Mouse (Mus musculus) 3T3-L1 (cell line): ENCODE data around the gene Dpep2nb.

Source experiments
- DNase-seq: peaks from one replicate; pipeline ENCODE4 v3.0.0-alpha.2; 2015; ENCODE audit warnings: low read depth, low spot score

Dpep2nb gene

GRCm38 (mm10) chr8:105961536-105961935 is 44.2 kb downstream of the Dpep2nb start:
- DNase-seq, result no peak

DNA sequence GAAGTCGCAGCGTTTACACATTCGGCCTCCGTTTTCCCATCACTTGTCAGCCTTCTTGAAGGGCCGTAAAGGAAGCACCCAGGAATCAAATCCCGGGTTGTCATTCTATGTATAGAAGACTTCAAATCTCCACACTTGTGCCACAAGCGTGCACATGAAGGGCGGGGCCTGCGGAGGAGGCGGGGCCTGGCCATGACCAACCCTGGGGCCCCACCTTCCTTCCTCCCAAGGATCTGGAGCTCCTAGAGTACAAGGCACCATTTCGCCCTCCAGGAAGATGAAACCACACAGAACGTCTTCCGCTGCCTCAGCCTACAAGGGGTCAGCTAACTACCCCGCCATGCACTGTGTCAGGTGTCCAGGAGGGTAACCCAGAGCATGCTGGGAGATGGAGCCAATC is 44.7 kb downstream of the Dpep2nb start:
- DNase-seq, result no peak

DNA sequence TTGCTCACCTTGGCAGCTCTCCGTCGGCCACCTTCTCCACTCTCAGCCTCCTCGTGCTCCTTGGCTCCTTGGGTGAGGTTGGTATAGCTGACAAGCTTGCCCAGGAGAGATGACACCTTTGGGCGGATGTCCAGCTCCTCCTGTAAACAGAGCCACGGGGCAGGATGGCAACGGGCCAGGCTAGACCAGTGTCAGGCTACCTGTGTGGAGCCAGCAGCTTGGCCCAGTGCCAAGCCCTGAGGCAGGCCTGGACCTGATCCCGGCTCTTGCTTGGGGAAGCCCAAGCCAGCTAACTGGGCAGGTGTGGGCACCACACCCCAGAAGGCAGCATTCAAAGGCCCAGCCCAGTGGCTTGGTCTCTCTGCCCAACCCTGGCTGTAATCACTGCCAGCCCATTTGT is 46.4 kb downstream of the Dpep2nb start:
- no peak for DNase-seq

DNA sequence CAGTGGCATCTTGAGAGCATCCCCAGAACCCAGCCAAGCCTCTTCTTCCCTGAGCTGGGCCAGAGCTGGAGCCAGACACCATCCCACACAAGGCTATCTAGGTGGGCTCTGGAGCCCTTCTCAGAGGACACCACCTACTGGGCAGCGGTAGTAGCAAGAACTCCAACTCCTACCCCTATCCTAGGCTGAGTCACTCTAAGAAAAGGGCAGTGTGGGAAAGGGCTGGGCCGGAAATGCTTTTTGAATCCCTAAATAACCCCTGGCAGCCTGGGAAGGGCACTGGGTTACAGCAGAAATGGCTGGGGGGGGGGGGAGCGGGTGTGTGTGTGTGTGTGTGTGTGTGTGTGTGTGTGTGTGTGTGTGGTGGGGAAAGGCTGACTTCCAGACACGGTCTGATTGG is 48.0 kb downstream of the Dpep2nb start:
- DNase-seq, result peak; percentile 49

- DNase-seq, result peak; percentile 80
These were observed 49.2 kb downstream of the Dpep2nb start for GRCm38 (mm10) chr8:105956556-105956955.

GRCm38 (mm10) chr8:105951057-105951659 is 54.6 kb downstream of the Dpep2nb start:
- peak; percentile 45 for DNase-seq

DNA sequence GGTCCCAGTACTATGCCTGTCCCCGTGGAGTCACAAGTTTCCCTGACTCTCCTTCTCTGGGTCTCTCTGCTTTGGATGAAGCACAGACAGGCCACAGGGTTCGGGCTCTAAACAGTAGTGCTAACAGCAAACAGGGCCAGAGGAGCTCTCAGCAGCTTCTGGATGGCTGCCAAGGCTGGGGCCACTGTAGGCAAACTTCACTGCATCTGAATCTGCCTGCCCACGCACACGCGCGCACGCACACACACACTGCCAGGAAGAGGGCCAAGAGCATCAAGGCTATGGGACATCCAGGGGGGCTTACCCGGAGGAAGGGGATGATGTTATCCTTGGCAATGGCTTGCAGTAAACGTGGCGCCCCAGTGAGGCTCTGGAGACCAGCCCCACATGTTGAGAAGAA is 56.4 kb downstream of the Dpep2nb start:
- DNase-seq, result peak; percentile 39
